Mouse (Mus musculus) cerebral cortex, adult 2 months (tissue): ENCODE results near the gene Tut4.

Source experiments
- WGBS: fragments of 180-500 bp; shearing (Covaris S2); methylation state at CpG from one replicate; pipeline ENCODE4 v1.1.7; 2018; 5-methylcytosine and 5-hydroxymethylcytosine counted together

Gene Tut4

GRCm38 (mm10) chr4:108459231-108460155, at the start of gene Tut4:
Gene Tut4, plus strand, starts transcription at chr4:108459426.
- WGBS, result under 1% methylated on average over 91 of the region's 97 CpGs

- 75% methylated on average over 2 of the region's 2 CpGs for WGBS
These were observed 34.6 kb upstream of the Tut4 start for GRCm38 (mm10) chr4:108424587-108424986.

DNA sequence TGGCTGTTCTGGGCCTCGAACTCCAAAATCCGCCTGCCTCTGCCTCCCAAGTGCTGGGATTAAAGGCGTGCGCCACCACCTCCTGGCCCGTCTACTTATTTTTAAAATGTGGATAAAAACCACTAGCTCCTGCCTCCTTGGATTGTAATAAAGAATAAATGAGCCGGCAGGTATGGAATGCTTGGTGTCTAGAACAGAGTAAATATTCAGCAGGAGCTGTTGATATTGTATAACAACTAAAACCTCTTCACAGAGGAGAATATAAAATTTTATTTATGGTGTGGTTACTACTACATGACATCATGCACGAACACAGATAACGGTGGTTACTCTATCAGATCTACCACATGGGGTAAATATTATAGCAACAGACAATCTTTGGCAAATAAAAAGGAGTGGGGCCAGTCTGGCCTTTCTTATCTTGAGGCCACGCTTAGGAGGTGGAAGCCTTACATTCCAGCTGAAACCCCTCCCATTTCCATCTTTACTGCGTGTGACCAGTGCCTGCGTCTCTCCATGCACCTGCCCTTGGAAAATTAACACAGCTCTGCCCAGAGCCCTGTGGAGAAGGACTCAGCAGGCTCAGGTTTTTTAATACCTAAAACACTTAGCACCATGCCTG, 31.4 kb upstream of the Tut4 start:
- WGBS, result 90% methylated on average over 11 of the region's 11 CpGs

DNA sequence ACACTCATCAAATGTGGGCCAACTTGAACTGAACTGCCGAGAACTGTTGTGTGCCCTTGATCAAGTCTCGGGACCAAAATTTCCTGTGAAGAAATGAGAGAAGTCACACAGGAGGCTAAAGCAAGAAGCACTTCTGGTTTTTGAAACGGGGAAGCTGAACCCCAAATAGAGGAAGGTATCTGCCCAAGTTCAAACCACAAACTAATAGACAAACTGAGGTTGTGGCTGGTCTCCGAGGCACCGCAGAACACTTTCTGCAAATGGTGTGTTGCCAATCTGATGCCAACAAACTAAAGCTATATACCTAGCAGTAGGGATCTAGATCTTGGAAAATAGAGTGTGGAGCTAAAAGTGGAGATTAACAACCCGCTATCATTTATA, 30.9 kb upstream of the Tut4 start:
- WGBS, result 91% methylated on average over 6 of the region's 6 CpGs

DNA sequence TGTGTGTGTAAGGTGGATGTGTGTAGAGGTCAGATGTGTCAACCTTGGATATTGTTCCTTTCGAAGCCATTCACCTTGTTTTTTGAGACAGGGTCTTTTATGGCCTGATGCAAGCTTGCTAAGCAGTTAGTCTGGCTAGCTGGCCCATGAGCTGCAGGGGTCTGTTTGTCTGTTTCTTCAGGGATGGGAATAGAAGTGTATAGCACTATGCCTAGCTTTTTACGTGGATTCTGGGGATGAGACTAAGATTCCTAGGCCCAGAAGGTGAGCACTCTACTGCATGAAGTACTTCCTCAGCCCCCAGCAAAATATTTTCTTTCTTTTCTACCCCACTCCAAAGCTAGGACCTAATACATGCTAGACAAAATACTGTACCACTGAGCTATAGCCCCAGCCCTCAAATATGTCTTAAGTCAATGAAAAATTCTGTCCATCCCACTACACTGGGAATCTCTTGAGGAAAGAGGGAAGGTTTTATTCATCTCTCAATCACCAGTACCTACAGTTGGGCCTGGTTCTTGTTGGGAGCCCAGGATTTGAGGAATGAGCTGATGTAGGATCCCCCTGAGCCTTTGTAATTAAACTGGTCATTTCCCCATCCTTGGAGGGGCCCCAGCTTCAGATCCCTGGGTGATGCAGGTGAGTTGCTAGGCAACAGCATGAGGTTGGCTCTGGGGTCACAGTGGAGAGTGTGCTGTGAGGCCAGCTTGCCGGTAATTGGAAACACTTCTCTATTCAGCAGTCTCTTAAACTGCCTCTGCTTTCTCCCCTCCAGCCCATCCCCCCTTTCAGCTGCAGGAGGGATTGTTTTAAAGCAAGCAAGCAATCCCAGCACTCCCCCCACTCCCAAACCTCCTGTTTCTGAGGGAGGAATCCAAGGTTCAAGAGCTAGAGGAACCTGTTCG, 28.3 kb upstream of the Tut4 start:
- 75% methylated on average over 4 of the region's 4 CpGs for WGBS

DNA sequence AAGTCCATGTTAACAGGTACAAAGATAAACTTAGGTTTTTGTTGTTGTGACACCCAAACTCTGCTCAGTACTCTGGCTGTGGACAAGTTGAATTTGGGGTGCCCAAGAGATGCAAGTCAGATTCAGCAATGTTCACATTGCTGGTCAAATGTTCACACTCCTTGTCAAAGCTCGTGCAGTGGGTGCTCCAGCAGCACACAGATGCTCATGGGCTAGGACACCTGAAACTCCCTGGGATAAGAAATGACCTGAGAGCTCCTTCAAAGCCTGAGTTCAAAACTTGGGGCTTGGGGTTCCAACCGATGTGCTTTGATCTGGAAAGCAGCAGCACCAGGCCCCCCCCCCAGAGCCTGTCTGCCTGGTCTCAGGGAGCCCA, 27.7 kb upstream of the Tut4 start:
- 55% methylated on average over 2 of the region's 2 CpGs for WGBS

- 48% methylated on average over 6 of the region's 6 CpGs for WGBS
These were observed 25.9 kb upstream of the Tut4 start for GRCm38 (mm10) chr4:108433341-108433740.

DNA sequence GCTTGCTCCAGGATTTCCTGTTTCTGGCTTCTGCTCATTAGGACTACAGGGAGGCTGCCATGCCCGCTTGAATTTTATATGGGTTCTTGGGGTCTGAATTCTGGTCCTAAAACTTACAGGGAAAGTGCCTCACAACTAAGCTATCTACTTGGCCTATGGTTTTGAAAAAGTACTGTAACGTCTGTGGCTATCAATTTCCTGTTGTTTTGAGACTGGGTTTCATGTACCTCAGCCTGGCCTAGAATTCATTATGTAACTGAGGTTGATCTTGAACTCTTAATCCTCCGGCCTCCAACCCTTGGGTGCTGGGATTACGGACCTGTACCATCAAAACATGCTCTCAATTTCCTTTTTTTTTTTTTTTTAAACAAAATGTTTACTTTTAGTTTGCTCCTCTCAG, 25.0 kb upstream of the Tut4 start:
- WGBS, result 86% methylated on average over 4 of the region's 4 CpGs

- over 99% methylated on average over 3 of the region's 3 CpGs for WGBS
These were observed 24.4 kb upstream of the Tut4 start for GRCm38 (mm10) chr4:108434781-108435180.

GRCm38 (mm10) chr4:108435646-108436045, 23.6 kb upstream of the Tut4 start:
- WGBS, result 86% methylated on average over 3 of the region's 3 CpGs

- 96% methylated on average over 1 of the region's 1 CpGs for WGBS
These were observed 23.0 kb upstream of the Tut4 start for GRCm38 (mm10) chr4:108436225-108436624.

DNA sequence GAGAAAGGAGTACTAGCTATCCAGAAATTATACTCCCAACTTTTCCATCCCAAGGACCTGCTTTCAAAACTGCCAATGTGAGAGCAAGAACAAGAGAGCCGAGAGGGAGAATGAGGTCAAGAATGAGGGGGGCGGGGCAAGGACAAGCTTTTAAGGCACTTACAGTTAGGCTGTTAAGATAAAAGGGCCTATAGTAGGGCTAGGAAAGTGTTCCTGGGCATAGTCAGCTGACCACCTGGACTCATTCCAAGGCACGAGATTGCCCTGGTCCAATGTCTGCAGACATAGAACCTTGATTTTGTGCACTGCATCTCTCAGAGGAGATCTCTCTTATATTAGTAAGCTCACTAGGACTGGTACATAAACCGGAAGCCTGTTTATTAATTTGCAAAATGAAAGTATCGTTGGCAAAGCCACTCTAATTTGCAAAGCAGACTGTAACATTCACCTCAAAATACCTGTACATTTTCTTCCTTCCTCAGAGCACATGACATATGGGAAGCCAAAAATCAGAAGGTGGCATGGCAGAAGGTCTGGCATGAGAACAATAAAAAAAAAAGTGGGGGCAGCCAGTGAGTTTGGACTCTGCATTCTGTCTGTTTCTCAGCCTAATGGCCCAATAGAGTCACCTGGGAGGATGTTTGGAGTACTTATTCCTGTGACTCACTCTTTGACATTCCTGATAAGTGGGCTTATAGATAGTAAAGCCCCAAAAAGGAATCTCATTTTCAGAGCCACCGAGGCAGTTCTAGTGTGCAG, 21.0 kb upstream of the Tut4 start:
- WGBS, result 80% methylated on average over 6 of the region's 6 CpGs

GRCm38 (mm10) chr4:108448091-108448490, 11.1 kb upstream of the Tut4 start:
- 78% methylated on average over 7 of the region's 7 CpGs for WGBS

DNA sequence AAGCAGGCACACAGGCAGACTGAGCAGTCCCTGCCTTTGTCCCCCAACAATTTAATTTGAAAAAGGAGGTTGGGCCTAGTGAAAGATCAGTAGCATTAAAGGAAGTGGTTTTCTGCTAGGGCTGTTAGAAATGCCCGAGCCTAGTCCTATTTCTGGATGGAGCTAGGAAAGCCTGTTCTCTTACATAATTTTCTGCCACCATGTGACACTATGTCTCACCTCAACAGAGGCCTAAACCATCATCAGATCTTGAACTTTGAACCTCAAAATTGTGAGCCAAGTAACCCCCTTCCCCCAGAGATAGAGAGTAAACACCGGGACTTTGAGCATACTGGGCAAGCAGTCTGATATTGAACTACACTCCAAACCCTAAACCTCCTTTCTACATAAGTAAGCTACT, 3.2 kb upstream of the Tut4 start:
- WGBS, result 72% methylated on average over 2 of the region's 2 CpGs

DNA sequence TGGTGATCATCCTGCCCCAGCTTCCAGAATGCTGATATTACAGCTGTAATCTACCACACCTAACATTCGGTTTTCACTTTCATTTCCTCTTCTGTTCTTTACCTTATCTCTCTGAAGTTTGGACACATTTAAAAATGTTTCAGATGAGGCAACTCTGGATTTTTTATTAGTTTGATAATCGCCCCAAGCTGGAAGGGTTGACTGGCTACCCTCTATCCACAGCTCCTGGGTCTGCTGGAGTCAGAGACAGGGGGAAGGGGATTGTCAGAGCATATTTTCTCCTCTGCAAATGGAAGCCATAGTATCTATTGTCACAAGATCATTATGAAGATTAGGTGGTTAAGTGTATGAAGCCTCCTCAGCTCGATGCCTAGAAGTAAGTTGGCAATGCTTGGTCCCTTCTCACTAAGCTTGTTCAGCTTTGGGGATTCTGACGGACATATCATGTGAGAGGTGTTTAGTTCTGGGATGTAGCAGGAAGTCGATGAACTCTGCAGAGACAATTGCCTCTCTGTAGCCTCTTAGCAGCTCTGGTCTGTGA, 955 bp upstream of the Tut4 start:
- WGBS, result 30% methylated on average over 5 of the region's 5 CpGs

- under 1% methylated on average over 59 of the region's 59 CpGs for WGBS
These were observed 1.1 kb downstream of the Tut4 start for GRCm38 (mm10) chr4:108460156-108460923.

GRCm38 (mm10) chr4:108461262-108461903, 2.2 kb downstream of the Tut4 start:
- WGBS, result 30% methylated on average over 5 of the region's 5 CpGs

- 66% methylated on average over 2 of the region's 2 CpGs for WGBS
These were observed 14.4 kb downstream of the Tut4 start for GRCm38 (mm10) chr4:108473586-108473985.

DNA sequence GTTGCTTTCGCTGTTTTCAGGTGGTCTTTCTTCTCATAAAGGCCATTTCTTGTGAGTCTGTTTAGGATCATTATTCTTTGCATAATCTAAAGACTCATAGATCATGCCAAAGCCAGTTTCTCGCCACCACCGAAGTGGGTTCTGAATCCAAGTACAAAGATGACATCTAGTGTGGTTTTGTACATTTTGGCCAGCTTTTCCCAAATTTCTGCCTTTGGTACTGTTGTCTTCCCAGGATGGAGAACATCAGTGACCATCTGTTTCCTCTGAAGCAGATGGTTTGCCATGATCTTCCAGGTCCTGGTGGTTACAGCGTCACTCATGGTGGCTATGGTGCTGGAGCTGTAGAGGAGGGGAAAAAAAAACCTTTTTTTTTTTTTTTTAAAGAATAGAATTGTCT, 25.0 kb downstream of the Tut4 start:
- WGBS, result 66% methylated on average over 4 of the region's 4 CpGs

- WGBS, result 96% methylated on average over 2 of the region's 2 CpGs
These were observed 43.8 kb downstream of the Tut4 start for GRCm38 (mm10) chr4:108503023-108503422.
